Mouse (Mus musculus): ENCODE data around the gene Pga5. TPM values are rescaled to one million over a fixed set of nuclear protein-coding genes. Genes with fewer than 3 reads are reported as not detected.

The Pga5 gene
- polyA plus RNA-seq, 1 experiment from 2014 or later = not detected

- H3K36me3 ChIP-seq (ENCODE audit: control insufficient read depth, insufficient read depth, low read length) = no peaks in the 10 kb centered on the region
- no peak overlapping the region for H3K27ac ChIP-seq (ENCODE audit: low read depth, low read length)
- H3K4me2 ChIP-seq (ENCODE audit: low read depth, low read length) = no peak overlapping the region
- no peak overlapping the region for H3K9ac ChIP-seq (replicated peaks; ENCODE audit: low read depth, low read length)
- no peaks in the 10 kb centered on the region for H3K4me1 ChIP-seq (ENCODE audit: control insufficient read depth, insufficient read depth, low read length)
- no peaks in the 10 kb centered on the region for H3K27me3 ChIP-seq (ENCODE audit: control insufficient read depth, insufficient read depth, low read length)
- no peak overlapping the region for H3K4me3 ChIP-seq (ENCODE audit: low read depth, low read length)
- ATAC-seq (ENCODE audit: low read depth) = no peak
- 95% methylated on average over 2 of the region's 2 CpGs for whole genome bisulfite sequencing
- no peaks in the 10 kb centered on the region for H3K9me3 ChIP-seq (ENCODE audit: control insufficient read depth, low read length)
Observed at GRCm38 (mm10) chr19:10661919-10662318, 16.0 kb downstream of the Pga5 start.

- H3K9ac ChIP-seq (replicated peaks; ENCODE audit: low read depth, low read length) = no peak overlapping the region
- no peak overlapping the region for H3K4me3 ChIP-seq (ENCODE audit: low read depth, low read length)
- H3K27me3 ChIP-seq (ENCODE audit: control insufficient read depth, insufficient read depth, low read length) = no peaks in the 10 kb centered on the region
- WGBS = 75% methylated on average over 5 of the region's 5 CpGs
- no peaks in the 10 kb centered on the region for H3K4me1 ChIP-seq (ENCODE audit: control insufficient read depth, insufficient read depth, low read length)
- no peaks in the 10 kb centered on the region for H3K9me3 ChIP-seq (ENCODE audit: control insufficient read depth, low read length)
- H3K4me2 ChIP-seq (ENCODE audit: low read depth, low read length) = no peak overlapping the region
- no peak for ATAC-seq (ENCODE audit: low read depth)
- H3K36me3 ChIP-seq (ENCODE audit: control insufficient read depth, insufficient read depth, low read length) = no peaks in the 10 kb centered on the region
- H3K27ac ChIP-seq (ENCODE audit: low read depth, low read length) = no peak overlapping the region
Observed at GRCm38 (mm10) chr19:10661373-10661772, 16.5 kb downstream of the Pga5 start.

DNA sequence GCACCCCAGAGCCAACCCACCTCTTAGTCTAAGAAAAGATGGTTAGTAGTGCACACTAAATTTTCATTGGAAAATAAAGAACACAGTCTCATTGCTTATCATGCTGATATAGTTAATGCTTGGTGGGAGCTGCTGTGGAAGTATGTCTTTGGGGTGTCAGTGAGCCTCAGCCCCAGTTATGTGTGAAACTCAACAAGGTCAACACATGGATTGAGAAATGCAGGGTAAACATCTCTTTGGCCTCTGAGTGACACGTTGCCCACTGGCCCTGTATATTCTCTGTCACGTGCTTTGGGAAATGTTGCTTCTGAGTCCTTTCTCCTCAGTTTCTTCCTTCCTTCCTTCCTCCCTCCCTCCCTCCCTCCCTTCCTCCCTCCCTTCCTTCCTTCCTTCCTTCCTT, 19.5 kb downstream of the Pga5 start:
- Histone ChIP-seq H3K4me3 (ENCODE audit: low read depth, low read length) (no peak overlapping the region), H3K27me3 (ENCODE audit: control insufficient read depth, insufficient read depth, low read length) (no peaks in the 10 kb centered on the region), H3K9me3 (ENCODE audit: control insufficient read depth, low read length) (no peaks in the 10 kb centered on the region), H3K4me1 (ENCODE audit: control insufficient read depth, insufficient read depth, low read length) (no peaks in the 10 kb centered on the region), H3K27ac (ENCODE audit: low read depth, low read length) (no peak overlapping the region), H3K4me2 (ENCODE audit: low read depth, low read length) (no peak overlapping the region), H3K36me3 (ENCODE audit: control insufficient read depth, insufficient read depth, low read length) (no peaks in the 10 kb centered on the region), H3K9ac (replicated peaks; ENCODE audit: low read depth, low read length) (no peak overlapping the region)
- WGBS = 65% methylated on average over 2 of the region's 2 CpGs
- ATAC-seq (ENCODE audit: low read depth) = no peak

- ATAC-seq (ENCODE audit: low read depth) = no peak
- 90% methylated on average over 5 of the region's 5 CpGs for WGBS
Observed at GRCm38 (mm10) chr19:10657742-10658141, 20.1 kb downstream of the Pga5 start.

GRCm38 (mm10) chr19:10656058-10656457, 21.8 kb downstream of the Pga5 start:
- WGBS = 37% methylated on average over 3 of the region's 3 CpGs
- ATAC-seq (ENCODE audit: low read depth) = no peak
- H3K4me1 ChIP-seq (ENCODE audit: control insufficient read depth, insufficient read depth, low read length) = no peaks in the 10 kb centered on the region

More at GRCm38 (mm10) chr19:10657742-10658141, 20.1 kb downstream of the Pga5 start:
- Histone ChIP-seq H3K9ac (replicated peaks; ENCODE audit: low read depth, low read length) (no peak overlapping the region), H3K27ac (ENCODE audit: low read depth, low read length) (no peak overlapping the region), H3K9me3 (ENCODE audit: control insufficient read depth, low read length) (no peaks in the 10 kb centered on the region), H3K36me3 (ENCODE audit: control insufficient read depth, insufficient read depth, low read length) (no peaks in the 10 kb centered on the region), H3K4me2 (ENCODE audit: low read depth, low read length) (no peak overlapping the region), H3K4me1 (ENCODE audit: control insufficient read depth, insufficient read depth, low read length) (no peaks in the 10 kb centered on the region), H3K27me3 (ENCODE audit: control insufficient read depth, insufficient read depth, low read length) (no peaks in the 10 kb centered on the region), H3K4me3 (ENCODE audit: low read depth, low read length) (no peak overlapping the region)

DNA sequence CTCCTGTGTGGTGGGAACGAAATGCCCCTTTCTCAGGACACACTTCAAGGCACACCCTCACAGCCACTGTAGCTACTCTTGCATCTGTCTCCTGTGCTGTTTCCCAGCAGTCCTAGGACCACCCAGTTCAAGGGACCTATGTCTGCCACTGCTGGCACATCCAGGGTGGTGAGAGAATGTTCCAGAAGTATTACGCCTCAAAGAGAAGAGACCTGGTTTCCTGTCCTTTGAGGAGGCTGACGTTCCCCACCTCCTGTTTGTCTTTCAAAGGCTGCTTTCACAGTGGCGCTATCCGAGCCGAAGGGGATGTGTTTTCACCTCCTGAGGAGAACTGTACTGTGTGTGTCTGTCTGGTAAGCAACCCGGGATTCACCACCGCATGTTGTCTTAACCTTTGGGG, 29.7 kb downstream of the Pga5 start:
- 77% methylated on average over 8 of the region's 8 CpGs for WGBS
- H3K27me3 ChIP-seq (ENCODE audit: control insufficient read depth, insufficient read depth, low read length) = no peaks in the 10 kb centered on the region
- no peaks in the 10 kb centered on the region for H3K4me1 ChIP-seq (ENCODE audit: control insufficient read depth, insufficient read depth, low read length)
- H3K27ac ChIP-seq (ENCODE audit: low read depth, low read length) = no peak overlapping the region
- H3K4me3 ChIP-seq (ENCODE audit: low read depth, low read length) = no peak overlapping the region
- H3K9ac ChIP-seq (replicated peaks; ENCODE audit: low read depth, low read length) = no peak overlapping the region
- no peak for ATAC-seq (ENCODE audit: low read depth)
- H3K9me3 ChIP-seq (ENCODE audit: control insufficient read depth, low read length) = no peaks in the 10 kb centered on the region
- H3K4me2 ChIP-seq (ENCODE audit: low read depth, low read length) = no peak overlapping the region
- H3K36me3 ChIP-seq (ENCODE audit: control insufficient read depth, insufficient read depth, low read length) = no peaks in the 10 kb centered on the region

More at GRCm38 (mm10) chr19:10656058-10656457, 21.8 kb downstream of the Pga5 start:
- Histone ChIP-seq H3K9me3 (ENCODE audit: control insufficient read depth, low read length) (no peaks in the 10 kb centered on the region), H3K27me3 (ENCODE audit: control insufficient read depth, insufficient read depth, low read length) (no peaks in the 10 kb centered on the region), H3K4me2 (ENCODE audit: low read depth, low read length) (no peak overlapping the region), H3K27ac (ENCODE audit: low read depth, low read length) (no peak overlapping the region), H3K36me3 (ENCODE audit: control insufficient read depth, insufficient read depth, low read length) (no peaks in the 10 kb centered on the region), H3K9ac (replicated peaks; ENCODE audit: low read depth, low read length) (no peak overlapping the region), H3K4me3 (ENCODE audit: low read depth, low read length) (no peak overlapping the region)

GRCm38 (mm10) chr19:10645616-10646015, 32.3 kb downstream of the Pga5 start:
- no peak overlapping the region for H3K4me3 ChIP-seq (ENCODE audit: low read depth, low read length)
- no peaks in the 10 kb centered on the region for H3K36me3 ChIP-seq (ENCODE audit: control insufficient read depth, insufficient read depth, low read length)
- H3K4me1 ChIP-seq (ENCODE audit: control insufficient read depth, insufficient read depth, low read length) = no peaks in the 10 kb centered on the region
- WGBS = 91% methylated on average over 2 of the region's 2 CpGs
- H3K9ac ChIP-seq (replicated peaks; ENCODE audit: low read depth, low read length) = no peak overlapping the region
- H3K27ac ChIP-seq (ENCODE audit: low read depth, low read length) = no peak overlapping the region
- H3K27me3 ChIP-seq (ENCODE audit: control insufficient read depth, insufficient read depth, low read length) = no peaks in the 10 kb centered on the region
- H3K9me3 ChIP-seq (ENCODE audit: control insufficient read depth, low read length) = no peaks in the 10 kb centered on the region
- H3K4me2 ChIP-seq (ENCODE audit: low read depth, low read length) = no peak overlapping the region
- no peak for ATAC-seq (ENCODE audit: low read depth)

DNA sequence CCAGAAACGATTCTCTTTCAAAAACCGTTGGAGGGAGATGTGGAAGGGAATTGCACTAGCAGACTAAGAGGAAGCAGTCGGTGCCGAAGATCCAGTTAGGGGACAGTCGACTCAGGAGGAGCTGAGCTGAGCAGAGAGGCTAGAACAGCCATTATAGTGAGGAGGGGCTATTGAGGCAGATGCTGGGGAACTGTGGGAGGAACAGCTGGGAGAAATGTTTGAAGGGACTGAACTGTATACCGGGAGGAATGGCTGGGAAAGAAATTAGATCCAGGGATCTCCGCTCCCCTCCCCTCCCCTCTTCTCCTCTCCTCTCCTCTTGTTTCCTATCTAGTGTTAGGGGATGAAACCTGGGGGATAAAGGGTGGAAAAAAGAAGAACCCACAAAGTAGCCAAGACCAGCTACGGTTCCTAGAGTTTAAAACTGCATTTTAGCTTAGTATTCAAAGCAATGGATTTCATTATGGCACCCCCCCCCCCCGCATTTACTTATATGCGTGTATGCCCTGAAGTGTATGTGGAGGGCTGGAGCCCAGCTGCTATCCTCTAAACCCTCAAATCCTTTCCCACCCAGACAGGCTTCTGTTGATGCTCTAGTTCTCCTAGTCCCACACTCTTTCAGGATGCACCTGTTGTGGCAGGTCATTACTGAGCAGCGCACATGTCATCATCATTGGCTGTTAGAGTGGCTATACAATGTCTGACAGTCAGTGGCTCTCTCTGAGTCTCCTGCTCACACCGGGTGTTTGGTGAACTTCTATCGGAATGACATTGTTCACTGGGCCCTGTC, 37.1 kb downstream of the Pga5 start:
- H3K27ac ChIP-seq (ENCODE audit: low read depth, low read length) = no peak overlapping the region
- no peaks in the 10 kb centered on the region for H3K27me3 ChIP-seq (ENCODE audit: control insufficient read depth, insufficient read depth, low read length)
- no peaks in the 10 kb centered on the region for H3K9me3 ChIP-seq (ENCODE audit: control insufficient read depth, low read length)
- no peaks in the 10 kb centered on the region for H3K36me3 ChIP-seq (ENCODE audit: control insufficient read depth, insufficient read depth, low read length)
- H3K4me3 ChIP-seq (ENCODE audit: low read depth, low read length) = no peak overlapping the region
- WGBS = 50% methylated on average over 13 of the region's 13 CpGs
- no peak for ATAC-seq (ENCODE audit: low read depth)
- H3K4me2 ChIP-seq (ENCODE audit: low read depth, low read length) = no peak overlapping the region
- no peaks in the 10 kb centered on the region for H3K4me1 ChIP-seq (ENCODE audit: control insufficient read depth, insufficient read depth, low read length)
- no peak overlapping the region for H3K9ac ChIP-seq (replicated peaks; ENCODE audit: low read depth, low read length)

- no peak overlapping the region for H3K4me2 ChIP-seq (ENCODE audit: low read depth, low read length)
- ATAC-seq (ENCODE audit: low read depth) = no peak
- no peak overlapping the region for H3K27ac ChIP-seq (ENCODE audit: low read depth, low read length)
- no peaks in the 10 kb centered on the region for H3K27me3 ChIP-seq (ENCODE audit: control insufficient read depth, insufficient read depth, low read length)
- no peak overlapping the region for H3K4me3 ChIP-seq (ENCODE audit: low read depth, low read length)
- no peaks in the 10 kb centered on the region for H3K36me3 ChIP-seq (ENCODE audit: control insufficient read depth, insufficient read depth, low read length)
- 0 out of 2 replicates have a peak, but pooled peaks cover 2% of the 10 kb centered on the region for H3K4me1 ChIP-seq (ENCODE audit: control insufficient read depth, insufficient read depth, low read length)
- no peaks in the 10 kb centered on the region for H3K9me3 ChIP-seq (ENCODE audit: control insufficient read depth, low read length)
- WGBS = 13% methylated on average over 5 of the region's 5 CpGs
- no peak overlapping the region for H3K9ac ChIP-seq (replicated peaks; ENCODE audit: low read depth, low read length)
Observed at GRCm38 (mm10) chr19:10640080-10640479, 37.8 kb downstream of the Pga5 start.

Measured in neural tube, embryonic 14.5 days (tissue).